Mouse (Mus musculus): ENCODE results near the gene Rabgap1. TPM values are rescaled to one million over a fixed set of nuclear protein-coding genes. Genes with fewer than 3 reads are reported as not detected.
A peak's percentile ranks its signal among the peaks of the same experiment; 100 is the strongest.

Rabgap1 gene
- total and polyA plus RNA-seq, 2 experiments from 2014 or later: 21.5 to 35.3 TPM

DNA sequence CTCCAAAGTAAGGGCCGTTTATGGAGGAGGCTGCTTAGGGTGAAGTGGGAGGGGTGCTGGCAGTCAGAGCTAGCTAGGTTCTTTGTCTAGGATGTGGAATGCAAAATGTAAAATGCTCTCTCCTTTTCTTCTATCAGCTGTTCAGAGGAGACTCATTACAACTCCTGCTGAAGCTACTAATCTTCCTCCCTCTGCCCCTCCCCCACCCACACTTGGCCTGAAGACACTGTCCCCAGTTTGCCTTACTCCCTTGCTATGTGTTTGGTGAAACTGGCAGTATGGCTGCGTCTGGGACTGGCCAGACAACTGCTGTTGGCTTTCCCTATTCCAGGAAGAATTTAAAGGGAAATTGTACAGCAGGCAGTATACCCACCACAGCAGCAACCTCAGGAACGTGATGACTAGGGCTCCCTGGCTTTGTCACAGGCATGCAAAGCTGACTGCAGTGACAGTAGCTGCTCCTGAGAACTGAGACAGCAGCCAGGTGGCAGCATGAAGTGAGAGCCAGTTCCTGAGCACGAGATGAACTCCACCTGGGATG, 73.9 kb downstream of the Rabgap1 start:
- Histone ChIP-seq H3K4me2 (ENCODE audit: low read depth, low read length) (peak overlapping the region; percentile 9; the same call in 1 of the 2 replicates), H3K36me3 (replicated peaks; ENCODE audit: control insufficient read depth, insufficient read depth, low read length) (peaks cover 24% of the 10 kb centered on the region), H3K27ac (ENCODE audit: low read depth) (no peak overlapping the region), H3K27me3 (ENCODE audit: control insufficient read depth, insufficient read depth, low read length) (no peaks in the 10 kb centered on the region), H3K9me3 (replicated peaks; ENCODE audit: control insufficient read depth, low read length) (no peaks in the 10 kb centered on the region), H3K9ac (replicated peaks; ENCODE audit: low read depth, low read length) (no peak overlapping the region), H3K4me1 (ENCODE audit: control insufficient read depth, insufficient read depth) (no peaks in the 10 kb centered on the region; the same call in 1 of the 2 replicates), H3K4me3 (ENCODE audit: low read depth, low read length) (no peak overlapping the region)
- WGBS: 28% methylated on average over 4 of the region's 4 CpGs
- no peak for ATAC-seq (ENCODE audit: insufficient read depth, low read depth)
- DNase-seq (ENCODE audit: low spot score): no peak
- TF ChIP-seq CTCF (IDR thresholded peaks at IDR 0.05; ENCODE audit: low read depth): peak; percentile 12; the same call in 1 of the 2 replicates
- TF ChIP-seq EP300 (IDR thresholded peaks at IDR 0.05; ENCODE audit: low read depth): no peak

DNA sequence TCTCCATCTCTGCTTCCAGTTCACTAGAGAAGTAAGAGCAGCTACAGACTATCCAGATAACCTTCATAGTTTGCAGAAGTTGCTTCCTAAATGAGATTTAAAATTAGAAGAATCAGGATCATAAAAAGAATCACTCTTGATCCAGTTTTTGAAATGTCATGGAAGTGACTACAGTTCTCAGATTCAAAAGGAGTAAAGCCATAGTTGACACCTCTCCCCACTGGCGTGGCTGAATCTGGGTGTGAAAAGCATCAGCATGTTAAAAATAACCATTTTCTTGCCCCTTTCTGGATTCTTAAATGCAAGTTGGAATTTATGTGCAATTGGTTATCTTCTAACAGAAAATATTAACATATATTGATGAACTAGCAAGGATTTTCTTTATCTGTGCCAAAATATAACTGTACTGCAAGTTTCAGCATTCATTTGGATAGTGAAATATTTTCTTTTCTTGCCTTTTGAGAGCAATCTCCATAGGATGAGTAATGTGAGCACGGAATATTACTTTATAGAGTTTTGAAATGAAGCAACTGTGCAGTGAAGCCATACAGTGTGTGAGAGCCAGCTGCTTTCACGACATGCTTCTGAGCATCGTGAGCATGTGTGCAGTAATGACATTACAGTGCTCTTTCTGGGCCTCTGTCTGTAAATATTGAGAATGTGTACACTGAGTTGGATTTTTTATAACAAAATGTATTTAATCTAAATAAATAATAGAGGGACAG, 75.6 kb downstream of the Rabgap1 start:
- whole genome bisulfite sequencing: 82% methylated on average over 4 of the region's 4 CpGs
- no peak overlapping the region for H3K4me2 ChIP-seq (ENCODE audit: low read depth, low read length)
- no peak for ATAC-seq (ENCODE audit: insufficient read depth, low read depth)

DNA sequence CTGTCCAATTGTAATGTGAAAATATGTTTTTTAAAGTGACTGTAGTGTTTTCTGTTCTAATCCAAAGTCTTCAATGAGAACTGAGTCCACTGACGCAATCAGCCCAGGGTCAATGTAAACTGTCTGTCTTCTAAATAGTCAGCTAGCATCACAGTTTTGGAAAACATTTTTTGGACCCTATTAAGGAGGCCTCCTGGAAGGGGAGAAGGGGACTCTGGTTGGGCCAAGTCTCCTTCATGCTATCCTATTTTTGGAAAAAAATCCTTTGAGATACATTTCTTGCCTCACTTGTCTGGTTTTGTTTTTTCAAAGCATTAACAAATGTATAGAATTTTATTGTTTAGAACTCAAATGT, 76.2 kb downstream of the Rabgap1 start:
- no peaks in the 10 kb centered on the region; the same call in 1 of the 2 replicates for H3K4me1 ChIP-seq (ENCODE audit: control insufficient read depth, insufficient read depth)
- WGBS: 93% methylated on average over 1 of the region's 1 CpGs
- H3K4me2 ChIP-seq (ENCODE audit: low read depth, low read length): no peak overlapping the region
- DNase-seq (ENCODE audit: low spot score): no peak
- TF ChIP-seq CTCF (IDR thresholded peaks at IDR 0.05; ENCODE audit: low read depth) (no peak), EP300 (IDR thresholded peaks at IDR 0.05; ENCODE audit: low read depth) (no peak)
- H3K9ac ChIP-seq (replicated peaks; ENCODE audit: low read depth, low read length): no peak overlapping the region
- no peak overlapping the region for H3K27ac ChIP-seq (ENCODE audit: low read depth)
- no peak overlapping the region for H3K4me3 ChIP-seq (ENCODE audit: low read depth, low read length)
- no peak for ATAC-seq (ENCODE audit: insufficient read depth, low read depth)
- H3K36me3 ChIP-seq (replicated peaks; ENCODE audit: control insufficient read depth, insufficient read depth, low read length): peaks cover 12% of the 10 kb centered on the region
- H3K9me3 ChIP-seq (replicated peaks; ENCODE audit: control insufficient read depth, low read length): no peaks in the 10 kb centered on the region
- H3K27me3 ChIP-seq (ENCODE audit: control insufficient read depth, insufficient read depth, low read length): no peaks in the 10 kb centered on the region

More for the DNA sequence above, 75.6 kb downstream of the Rabgap1 start:
- DNase-seq (ENCODE audit: low spot score): no peak
- TF ChIP-seq EP300 (IDR thresholded peaks at IDR 0.05; ENCODE audit: low read depth) (no peak), CTCF (IDR thresholded peaks at IDR 0.05; ENCODE audit: low read depth) (no peak)
- H3K27ac ChIP-seq (ENCODE audit: low read depth): no peak overlapping the region
- no peak overlapping the region for H3K9ac ChIP-seq (replicated peaks; ENCODE audit: low read depth, low read length)
- peaks cover 12% of the 10 kb centered on the region for H3K36me3 ChIP-seq (replicated peaks; ENCODE audit: control insufficient read depth, insufficient read depth, low read length)
- H3K4me3 ChIP-seq (ENCODE audit: low read depth, low read length): no peak overlapping the region
- no peaks in the 10 kb centered on the region for H3K9me3 ChIP-seq (replicated peaks; ENCODE audit: control insufficient read depth, low read length)
- no peaks in the 10 kb centered on the region; the same call in 1 of the 2 replicates for H3K4me1 ChIP-seq (ENCODE audit: control insufficient read depth, insufficient read depth)
- H3K27me3 ChIP-seq (ENCODE audit: control insufficient read depth, insufficient read depth, low read length): no peaks in the 10 kb centered on the region

DNA sequence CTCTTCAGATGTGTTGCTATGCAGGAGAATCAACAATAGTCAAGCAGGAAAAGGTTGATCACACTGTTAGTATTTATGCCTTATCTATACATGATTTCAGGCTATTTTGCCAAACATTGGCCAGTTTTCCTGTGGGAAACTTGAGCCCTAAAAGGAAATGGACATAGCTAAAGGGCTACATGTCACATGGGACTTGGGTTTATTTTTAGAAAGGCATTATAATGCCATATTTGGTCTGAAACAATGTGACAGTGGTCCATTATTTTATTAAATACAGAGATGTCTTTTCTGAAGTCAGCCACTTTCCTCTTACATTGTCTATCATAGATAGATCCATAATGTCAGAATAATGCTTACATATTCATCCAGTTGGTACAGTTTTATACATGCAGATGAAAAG, 84.5 kb downstream of the Rabgap1 start:
- DNase-seq (ENCODE audit: low spot score) (peak; percentile 71), ATAC-seq (ENCODE audit: insufficient read depth, low read depth) (peak; percentile 57; the same call in 1 of the 2 replicates)
- no peaks in the 10 kb centered on the region for H3K27me3 ChIP-seq (ENCODE audit: control insufficient read depth, insufficient read depth, low read length)
- no peak overlapping the region for H3K9ac ChIP-seq (replicated peaks; ENCODE audit: low read depth, low read length)
- H3K4me1 ChIP-seq (ENCODE audit: control insufficient read depth, insufficient read depth): peaks cover 13% of the 10 kb centered on the region
- no peaks in the 10 kb centered on the region for H3K36me3 ChIP-seq (replicated peaks; ENCODE audit: control insufficient read depth, insufficient read depth, low read length)
- no peak overlapping the region for H3K4me3 ChIP-seq (ENCODE audit: low read depth, low read length)
- no peak for TF ChIP-seq EP300 (IDR thresholded peaks at IDR 0.05; ENCODE audit: low read depth)
- TF ChIP-seq CTCF (IDR thresholded peaks at IDR 0.05; ENCODE audit: low read depth): no peak
- H3K4me2 ChIP-seq (ENCODE audit: low read depth, low read length): no peak overlapping the region
- H3K27ac ChIP-seq (ENCODE audit: low read depth): peak overlapping the region; percentile 48
- no peaks in the 10 kb centered on the region for H3K9me3 ChIP-seq (replicated peaks; ENCODE audit: control insufficient read depth, low read length)

DNA sequence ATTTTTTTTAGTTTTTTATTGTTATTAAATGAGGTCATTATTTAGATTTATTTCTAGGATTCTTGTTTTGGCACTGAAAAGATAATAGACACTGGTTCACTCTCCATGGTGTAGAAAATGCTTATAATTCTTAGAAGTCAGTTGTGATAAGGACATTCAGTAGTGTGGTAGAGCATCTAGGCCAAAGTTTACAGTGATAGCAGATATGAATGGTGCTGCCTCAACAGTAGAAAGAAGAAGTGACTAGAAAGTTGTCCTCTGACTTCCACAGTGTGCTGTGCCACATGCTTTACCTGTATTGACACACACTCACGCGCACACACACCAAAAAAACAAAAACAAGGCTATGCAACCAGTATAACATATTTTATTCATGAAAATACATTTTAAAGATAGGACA, 86.3 kb downstream of the Rabgap1 start:
- Histone ChIP-seq H3K9me3 (replicated peaks; ENCODE audit: control insufficient read depth, low read length) (no peaks in the 10 kb centered on the region), H3K27ac (ENCODE audit: low read depth) (peak overlapping the region; percentile 11; the same call in 1 of the 2 replicates), H3K4me2 (ENCODE audit: low read depth, low read length) (no peak overlapping the region), H3K9ac (replicated peaks; ENCODE audit: low read depth, low read length) (no peak overlapping the region), H3K36me3 (replicated peaks; ENCODE audit: control insufficient read depth, insufficient read depth, low read length) (peaks cover 11% of the 10 kb centered on the region), H3K4me3 (ENCODE audit: low read depth, low read length) (no peak overlapping the region), H3K4me1 (ENCODE audit: control insufficient read depth, insufficient read depth) (peaks cover 13% of the 10 kb centered on the region), H3K27me3 (ENCODE audit: control insufficient read depth, insufficient read depth, low read length) (no peaks in the 10 kb centered on the region)
- 95% methylated on average over 2 of the region's 2 CpGs for WGBS
- no peak for ATAC-seq (ENCODE audit: insufficient read depth, low read depth)
- TF ChIP-seq EP300 (IDR thresholded peaks at IDR 0.05; ENCODE audit: low read depth): no peak
- no peak for TF ChIP-seq CTCF (IDR thresholded peaks at IDR 0.05; ENCODE audit: low read depth)
- no peak for DNase-seq (ENCODE audit: low spot score)
